Mouse (Mus musculus) small intestine, adult 2 months (tissue): ENCODE measurements around the gene Nmt1.

Experiments
- CTCF ChIP-seq: fragments of 200-500 bp; IDR thresholded peaks from 2 replicates; pipeline ENCODE4 v1.5.1; 2012; ENCODE audit warnings: low read depth, mild to moderate bottlenecking, control low read depth, inconsistent platforms, low read length, moderate library complexity, mixed read lengths; ENCODE audit not compliant: insufficient replicate concordance, insufficient read length; ENCODE audit errors: extremely low read depth
- POLR2A ChIP-seq: fragments of 200-500 bp; IDR thresholded peaks from 2 replicates; pipeline ENCODE4 v1.6.1; 2012; ENCODE audit warnings: low read depth, mild to moderate bottlenecking, control low read depth, inconsistent platforms, low read length, moderate library complexity

- TF ChIP-seq CTCF (no peak), POLR2A (no peak)
Measured at GRCm38 (mm10) chr11:102984615-102985014, 43.4 kb upstream of the Nmt1 start.
